Mouse (Mus musculus): ENCODE results near the gene Wdr95. TPM values are rescaled to one million over a fixed set of nuclear protein-coding genes. Genes with fewer than 3 reads are reported as not detected.

The Wdr95 gene
- polyA plus RNA-seq, 1 experiment from 2014 or later, result 0.36 TPM

GRCm38 (mm10) chr5:149607083-149607720 lies 78.7 kb downstream of the Wdr95 start:
- TF ChIP-seq CTCF (IDR thresholded peaks at IDR 0.05) (no peak), EP300 (IDR thresholded peaks at IDR 0.05) (no peak)
- DNase-seq (ENCODE audit: low spot score), result no peak

GRCm38 (mm10) chr5:149611476-149612164 lies 83.1 kb downstream of the Wdr95 start:
- H3K36me3 ChIP-seq (ENCODE audit: insufficient read depth, low read length), result no peaks in the 10 kb centered on the region
- no peak overlapping the region for H3K9ac ChIP-seq (replicated peaks; ENCODE audit: low read depth)
- no peak overlapping the region for H3K4me2 ChIP-seq (replicated peaks; ENCODE audit: low read depth, low read length)
- no peak for TF ChIP-seq CTCF (IDR thresholded peaks at IDR 0.05)
- no peak for TF ChIP-seq EP300 (IDR thresholded peaks at IDR 0.05)
- no peaks in the 10 kb centered on the region for H3K9me3 ChIP-seq (ENCODE audit: low read length)
- H3K27me3 ChIP-seq (replicated peaks; ENCODE audit: insufficient read depth, low read length), result no peaks in the 10 kb centered on the region
- 61% methylated on average over 16 of the region's 16 CpGs for WGBS
- H3K4me3 ChIP-seq (ENCODE audit: low read depth, low read length), result no peak overlapping the region
- ATAC-seq, result no peak
- H3K4me1 ChIP-seq (ENCODE audit: insufficient read depth, low read depth, low read length), result no peaks in the 10 kb centered on the region
- H3K27ac ChIP-seq (ENCODE audit: low read length), result no peak overlapping the region
- DNase-seq (ENCODE audit: low spot score), result no peak

More at GRCm38 (mm10) chr5:149607083-149607720, 78.7 kb downstream of the Wdr95 start:
- Histone ChIP-seq H3K27ac (ENCODE audit: low read length) (no peak overlapping the region), H3K4me2 (replicated peaks; ENCODE audit: low read depth, low read length) (no peak overlapping the region), H3K9ac (replicated peaks; ENCODE audit: low read depth) (no peak overlapping the region), H3K9me3 (ENCODE audit: low read length) (no peaks in the 10 kb centered on the region), H3K36me3 (ENCODE audit: insufficient read depth, low read length) (no peaks in the 10 kb centered on the region), H3K27me3 (replicated peaks; ENCODE audit: insufficient read depth, low read length) (no peaks in the 10 kb centered on the region), H3K4me3 (ENCODE audit: low read depth, low read length) (no peak overlapping the region), H3K4me1 (ENCODE audit: insufficient read depth, low read depth, low read length) (no peaks in the 10 kb centered on the region)
- ATAC-seq, result no peak
- WGBS, result 72% methylated on average over 8 of the region's 8 CpGs

GRCm38 (mm10) chr5:149612165-149612518 lies 83.7 kb downstream of the Wdr95 start:
- Histone ChIP-seq H3K36me3 (ENCODE audit: insufficient read depth, low read length) (no peaks in the 10 kb centered on the region), H3K9ac (replicated peaks; ENCODE audit: low read depth) (no peak overlapping the region), H3K27me3 (replicated peaks; ENCODE audit: insufficient read depth, low read length) (no peaks in the 10 kb centered on the region), H3K4me1 (ENCODE audit: insufficient read depth, low read depth, low read length) (no peaks in the 10 kb centered on the region), H3K27ac (ENCODE audit: low read length) (no peak overlapping the region), H3K9me3 (ENCODE audit: low read length) (no peaks in the 10 kb centered on the region), H3K4me3 (ENCODE audit: low read depth, low read length) (no peak overlapping the region), H3K4me2 (replicated peaks; ENCODE audit: low read depth, low read length) (no peak overlapping the region)
- WGBS, result 81% methylated on average over 3 of the region's 3 CpGs
- TF ChIP-seq EP300 (IDR thresholded peaks at IDR 0.05), result no peak
- TF ChIP-seq CTCF (IDR thresholded peaks at IDR 0.05), result no peak
- DNase-seq (ENCODE audit: low spot score) (no peak), ATAC-seq (no peak)

GRCm38 (mm10) chr5:149612740-149613139 lies 84.3 kb downstream of the Wdr95 start:
- Histone ChIP-seq H3K4me2 (replicated peaks; ENCODE audit: low read depth, low read length) (no peak overlapping the region), H3K27me3 (replicated peaks; ENCODE audit: insufficient read depth, low read length) (no peaks in the 10 kb centered on the region), H3K9me3 (ENCODE audit: low read length) (no peaks in the 10 kb centered on the region), H3K27ac (ENCODE audit: low read length) (no peak overlapping the region), H3K9ac (replicated peaks; ENCODE audit: low read depth) (no peak overlapping the region), H3K36me3 (ENCODE audit: insufficient read depth, low read length) (peaks cover 5% of the 10 kb centered on the region; the same call in 1 of the 2 replicates), H3K4me1 (ENCODE audit: insufficient read depth, low read depth, low read length) (no peaks in the 10 kb centered on the region), H3K4me3 (ENCODE audit: low read depth, low read length) (no peak overlapping the region)
- WGBS, result 68% methylated on average over 10 of the region's 10 CpGs
- DNase-seq (ENCODE audit: low spot score) (no peak), ATAC-seq (no peak)
- TF ChIP-seq CTCF (IDR thresholded peaks at IDR 0.05) (no peak), EP300 (IDR thresholded peaks at IDR 0.05) (no peak)

GRCm38 (mm10) chr5:149616138-149616537 lies 87.7 kb downstream of the Wdr95 start:
- peaks cover 16% of the 10 kb centered on the region; the same call in 1 of the 2 replicates for H3K36me3 ChIP-seq (ENCODE audit: insufficient read depth, low read length)
- no peak for ATAC-seq
- H3K9me3 ChIP-seq (ENCODE audit: low read length), result no peaks in the 10 kb centered on the region
- no peaks in the 10 kb centered on the region for H3K4me1 ChIP-seq (ENCODE audit: insufficient read depth, low read depth, low read length)
- H3K27me3 ChIP-seq (replicated peaks; ENCODE audit: insufficient read depth, low read length), result no peaks in the 10 kb centered on the region
- no peak for TF ChIP-seq EP300 (IDR thresholded peaks at IDR 0.05)
- TF ChIP-seq CTCF (IDR thresholded peaks at IDR 0.05), result no peak
- no peak overlapping the region for H3K27ac ChIP-seq (ENCODE audit: low read length)
- 52% methylated on average over 1 of the region's 1 CpGs for WGBS
- H3K9ac ChIP-seq (replicated peaks; ENCODE audit: low read depth), result no peak overlapping the region
- no peak overlapping the region for H3K4me2 ChIP-seq (replicated peaks; ENCODE audit: low read depth, low read length)
- no peak overlapping the region for H3K4me3 ChIP-seq (ENCODE audit: low read depth, low read length)
- DNase-seq (ENCODE audit: low spot score), result no peak

- no peak for DNase-seq (ENCODE audit: low spot score)
- 91% methylated on average over 10 of the region's 10 CpGs for WGBS
- Histone ChIP-seq H3K9me3 (ENCODE audit: low read length) (no peaks in the 10 kb centered on the region), H3K4me1 (ENCODE audit: insufficient read depth, low read depth, low read length) (no peaks in the 10 kb centered on the region), H3K9ac (replicated peaks; ENCODE audit: low read depth) (no peak overlapping the region), H3K27ac (ENCODE audit: low read length) (no peak overlapping the region), H3K27me3 (replicated peaks; ENCODE audit: insufficient read depth, low read length) (no peaks in the 10 kb centered on the region), H3K4me3 (ENCODE audit: low read depth, low read length) (no peak overlapping the region), H3K4me2 (replicated peaks; ENCODE audit: low read depth, low read length) (no peak overlapping the region), H3K36me3 (ENCODE audit: insufficient read depth, low read length) (peaks cover 23% of the 10 kb centered on the region)
- TF ChIP-seq CTCF (IDR thresholded peaks at IDR 0.05) (no peak), EP300 (IDR thresholded peaks at IDR 0.05) (no peak)
- ATAC-seq, result no peak
These were observed 88.3 kb downstream of the Wdr95 start for GRCm38 (mm10) chr5:149616817-149617216.
